Mouse (Mus musculus): Measurements from ENCODE around the gene Cdc42. TPM values are rescaled to one million over a fixed set of nuclear protein-coding genes. Genes with fewer than 3 reads are reported as not detected.

Cdc42 gene
- polyA plus RNA-seq, 1 experiment, result 35.4 TPM

DNA sequence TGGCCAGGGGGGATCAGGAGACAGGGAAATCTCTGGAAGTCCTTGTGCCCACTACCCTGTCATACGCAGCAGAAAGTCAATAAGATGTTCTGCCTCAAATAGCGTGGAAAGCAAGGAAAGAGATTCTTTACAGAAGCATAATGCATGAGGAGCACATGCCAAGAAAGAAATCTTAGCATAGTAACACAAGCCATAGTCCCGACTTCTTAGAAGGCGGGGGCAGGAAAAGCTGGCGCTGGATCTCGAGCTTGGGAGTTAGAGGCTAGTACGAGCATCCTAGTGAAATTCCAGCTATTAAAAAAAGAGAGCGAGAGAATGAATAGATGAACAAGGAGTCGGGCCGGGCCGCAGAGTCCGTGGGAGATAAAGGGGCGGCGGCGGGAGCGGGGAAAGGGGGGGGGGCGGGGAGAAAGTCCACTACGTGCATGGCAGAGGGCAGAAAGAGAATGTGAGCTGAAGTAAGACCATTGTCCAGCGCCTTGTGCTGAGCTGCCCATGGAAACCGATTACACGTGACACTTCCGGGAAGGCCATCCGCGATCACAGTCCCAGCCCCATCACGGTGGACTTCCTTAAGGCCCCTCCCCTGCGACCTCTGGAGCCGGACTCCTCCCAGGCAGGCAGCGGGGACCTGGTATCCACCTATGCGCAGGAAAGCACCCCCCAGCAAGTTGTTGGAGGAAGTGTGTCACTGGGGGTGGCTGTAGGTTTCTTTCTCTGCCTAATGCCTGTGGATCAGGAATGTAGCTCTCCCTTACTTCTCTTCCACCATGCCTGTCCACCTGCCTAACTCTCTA, 12.6 kb upstream of the Cdc42 start:
- TF ChIP-seq POLR2A (IDR thresholded peaks at IDR 0.05; ENCODE audit: control insufficient read depth, low read depth, low read length) (peak; percentile 23; the same call in 1 of the 2 replicates), CTCF (IDR thresholded peaks at IDR 0.05; ENCODE audit: control insufficient read depth, insufficient read depth, insufficient replicate concordance, low read depth, low read length) (no peak)
- Histone ChIP-seq H3K4me3 (ENCODE audit: control insufficient read depth, low read depth, low read length) (peak overlapping the region; percentile 27), H3K27ac (ENCODE audit: control insufficient read depth, insufficient read depth, low read depth, low read length) (no peak overlapping the region), H3K27me3 (ENCODE audit: control insufficient read depth, insufficient read depth, low read length) (no peaks in the 10 kb centered on the region), H3K4me1 (ENCODE audit: control insufficient read depth, insufficient read depth, low read length) (no peaks in the 10 kb centered on the region; the same call in 1 of the 2 replicates), H3K36me3 (ENCODE audit: control insufficient read depth, insufficient read depth, low read length) (no peaks in the 10 kb centered on the region)

GRCm38 (mm10) chr4:137368198-137368597, 10.7 kb upstream of the Cdc42 start:
- Histone ChIP-seq H3K27ac (ENCODE audit: control insufficient read depth, insufficient read depth, low read depth, low read length) (no peak overlapping the region), H3K4me3 (ENCODE audit: control insufficient read depth, low read depth, low read length) (no peak overlapping the region), H3K36me3 (ENCODE audit: control insufficient read depth, insufficient read depth, low read length) (no peaks in the 10 kb centered on the region), H3K27me3 (ENCODE audit: control insufficient read depth, insufficient read depth, low read length) (no peaks in the 10 kb centered on the region), H3K4me1 (ENCODE audit: control insufficient read depth, insufficient read depth, low read length) (no peaks in the 10 kb centered on the region; the same call in 1 of the 2 replicates)
- TF ChIP-seq CTCF (IDR thresholded peaks at IDR 0.05; ENCODE audit: control insufficient read depth, insufficient read depth, insufficient replicate concordance, low read depth, low read length) (no peak), POLR2A (IDR thresholded peaks at IDR 0.05; ENCODE audit: control insufficient read depth, low read depth, low read length) (no peak)

DNA sequence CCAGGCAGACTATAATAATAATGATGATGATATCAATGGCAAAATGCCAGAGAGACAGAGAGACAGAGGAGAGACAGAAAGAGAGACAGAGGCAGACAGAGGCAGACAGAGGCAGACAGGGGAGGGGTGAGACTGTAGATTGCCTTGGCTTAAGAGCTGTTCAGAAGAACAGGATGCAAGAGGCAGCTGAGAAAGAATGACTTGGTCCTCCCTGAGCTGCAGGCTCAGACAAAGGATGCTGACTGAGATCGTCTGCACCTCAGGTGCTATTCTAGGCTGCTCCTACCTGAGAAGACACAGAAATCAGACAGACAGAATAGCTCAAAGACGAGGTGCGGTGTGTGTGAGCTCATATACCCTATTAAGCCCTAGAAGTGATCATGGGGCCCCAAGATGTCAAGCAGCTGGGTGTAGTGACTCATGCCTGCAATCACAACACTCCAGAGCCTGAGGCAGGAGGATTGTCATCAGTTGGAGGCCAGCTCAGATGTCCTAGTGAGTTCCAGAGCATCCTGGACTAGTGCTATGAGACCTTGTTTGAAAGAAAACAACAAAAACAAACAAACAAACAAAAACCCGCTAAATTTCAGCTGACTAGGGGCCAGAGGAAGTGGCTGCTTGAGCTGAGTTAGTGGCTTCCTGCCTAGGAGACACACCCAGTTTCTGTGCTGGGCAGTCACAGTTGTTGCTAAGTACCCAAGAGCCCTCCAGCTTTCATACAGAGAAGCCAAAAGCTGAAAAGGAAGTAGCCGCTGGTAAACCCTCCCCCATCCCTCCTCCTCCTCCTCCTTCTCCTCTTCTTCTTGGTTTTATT, 10.0 kb upstream of the Cdc42 start:
- H3K27ac ChIP-seq (ENCODE audit: control insufficient read depth, insufficient read depth, low read depth, low read length), result no peak overlapping the region
- H3K27me3 ChIP-seq (ENCODE audit: control insufficient read depth, insufficient read depth, low read length), result no peaks in the 10 kb centered on the region
- H3K4me3 ChIP-seq (ENCODE audit: control insufficient read depth, low read depth, low read length), result no peak overlapping the region
- TF ChIP-seq POLR2A (IDR thresholded peaks at IDR 0.05; ENCODE audit: control insufficient read depth, low read depth, low read length) (no peak), CTCF (IDR thresholded peaks at IDR 0.05; ENCODE audit: control insufficient read depth, insufficient read depth, insufficient replicate concordance, low read depth, low read length) (no peak)
- H3K36me3 ChIP-seq (ENCODE audit: control insufficient read depth, insufficient read depth, low read length), result no peaks in the 10 kb centered on the region
- H3K4me1 ChIP-seq (ENCODE audit: control insufficient read depth, insufficient read depth, low read length), result no peaks in the 10 kb centered on the region; the same call in 1 of the 2 replicates

DNA sequence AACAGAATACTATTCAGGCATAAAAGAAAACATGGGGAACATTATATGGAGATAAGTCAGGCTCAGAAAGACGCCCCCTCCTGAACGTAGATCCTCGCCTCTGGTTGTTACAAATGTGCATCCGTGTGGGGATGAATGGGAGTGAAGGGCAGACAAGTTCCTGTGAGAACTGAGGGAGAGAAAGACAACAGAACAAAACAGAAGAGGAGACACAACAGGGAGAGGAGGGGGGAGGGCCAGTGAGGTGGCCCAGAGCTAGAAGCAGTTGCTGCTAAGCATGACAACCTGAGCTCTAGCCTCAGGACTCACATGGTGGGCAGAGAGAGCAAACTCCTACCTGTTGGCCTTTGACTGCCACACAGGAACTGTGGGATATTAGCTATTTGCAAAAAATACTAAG, 8.6 kb upstream of the Cdc42 start:
- no peak for TF ChIP-seq POLR2A (IDR thresholded peaks at IDR 0.05; ENCODE audit: control insufficient read depth, low read depth, low read length)
- no peak for TF ChIP-seq CTCF (IDR thresholded peaks at IDR 0.05; ENCODE audit: control insufficient read depth, insufficient read depth, insufficient replicate concordance, low read depth, low read length)
- no peak overlapping the region for H3K27ac ChIP-seq (ENCODE audit: control insufficient read depth, insufficient read depth, low read depth, low read length)
- no peaks in the 10 kb centered on the region; the same call in 1 of the 2 replicates for H3K4me1 ChIP-seq (ENCODE audit: control insufficient read depth, insufficient read depth, low read length)
- no peaks in the 10 kb centered on the region for H3K27me3 ChIP-seq (ENCODE audit: control insufficient read depth, insufficient read depth, low read length)
- no peak overlapping the region for H3K4me3 ChIP-seq (ENCODE audit: control insufficient read depth, low read depth, low read length)
- no peaks in the 10 kb centered on the region for H3K36me3 ChIP-seq (ENCODE audit: control insufficient read depth, insufficient read depth, low read length)

GRCm38 (mm10) chr4:137365356-137366062, 8.0 kb upstream of the Cdc42 start:
- TF ChIP-seq CTCF (IDR thresholded peaks at IDR 0.05; ENCODE audit: control insufficient read depth, insufficient read depth, insufficient replicate concordance, low read depth, low read length), result no peak
- no peak for TF ChIP-seq POLR2A (IDR thresholded peaks at IDR 0.05; ENCODE audit: control insufficient read depth, low read depth, low read length)
- Histone ChIP-seq H3K27ac (ENCODE audit: control insufficient read depth, insufficient read depth, low read depth, low read length) (no peak overlapping the region), H3K36me3 (ENCODE audit: control insufficient read depth, insufficient read depth, low read length) (no peaks in the 10 kb centered on the region)

DNA sequence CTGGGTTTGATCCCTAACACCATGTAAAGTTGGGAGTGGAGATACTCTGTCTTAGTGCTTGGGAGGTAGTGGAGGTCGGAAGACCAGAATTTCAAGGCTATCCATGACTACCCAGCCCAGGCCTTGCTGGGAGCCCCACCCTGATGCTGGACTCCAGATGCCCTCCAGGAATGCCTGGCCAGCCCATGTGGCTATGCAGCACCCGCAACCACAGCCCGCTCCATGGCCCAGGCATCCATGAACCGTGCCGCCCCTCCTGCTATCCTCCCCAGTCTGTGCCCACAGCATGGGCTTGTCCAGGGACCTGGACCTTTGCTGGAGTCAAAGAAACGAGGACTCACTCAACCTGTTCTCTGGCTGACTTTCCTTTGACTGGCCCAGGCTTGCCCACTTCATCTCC, 7.3 kb upstream of the Cdc42 start:
- H3K27me3 ChIP-seq (ENCODE audit: control insufficient read depth, insufficient read depth, low read length), result no peaks in the 10 kb centered on the region
- H3K36me3 ChIP-seq (ENCODE audit: control insufficient read depth, insufficient read depth, low read length), result no peaks in the 10 kb centered on the region
- no peak overlapping the region for H3K27ac ChIP-seq (ENCODE audit: control insufficient read depth, insufficient read depth, low read depth, low read length)
- no peaks in the 10 kb centered on the region for H3K4me1 ChIP-seq (ENCODE audit: control insufficient read depth, insufficient read depth, low read length)
- TF ChIP-seq CTCF (IDR thresholded peaks at IDR 0.05; ENCODE audit: control insufficient read depth, insufficient read depth, insufficient replicate concordance, low read depth, low read length), result no peak
- TF ChIP-seq POLR2A (IDR thresholded peaks at IDR 0.05; ENCODE audit: control insufficient read depth, low read depth, low read length), result no peak
- no peak overlapping the region for H3K4me3 ChIP-seq (ENCODE audit: control insufficient read depth, low read depth, low read length)

More at GRCm38 (mm10) chr4:137365356-137366062, 8.0 kb upstream of the Cdc42 start:
- no peaks in the 10 kb centered on the region; the same call in 1 of the 2 replicates for H3K4me1 ChIP-seq (ENCODE audit: control insufficient read depth, insufficient read depth, low read length)
- H3K27me3 ChIP-seq (ENCODE audit: control insufficient read depth, insufficient read depth, low read length), result no peaks in the 10 kb centered on the region
- H3K4me3 ChIP-seq (ENCODE audit: control insufficient read depth, low read depth, low read length), result no peak overlapping the region

Measured in testis, adult 2 months (tissue).